Mouse (Mus musculus): ENCODE data around the gene Golim4.

Gene Golim4

DNA sequence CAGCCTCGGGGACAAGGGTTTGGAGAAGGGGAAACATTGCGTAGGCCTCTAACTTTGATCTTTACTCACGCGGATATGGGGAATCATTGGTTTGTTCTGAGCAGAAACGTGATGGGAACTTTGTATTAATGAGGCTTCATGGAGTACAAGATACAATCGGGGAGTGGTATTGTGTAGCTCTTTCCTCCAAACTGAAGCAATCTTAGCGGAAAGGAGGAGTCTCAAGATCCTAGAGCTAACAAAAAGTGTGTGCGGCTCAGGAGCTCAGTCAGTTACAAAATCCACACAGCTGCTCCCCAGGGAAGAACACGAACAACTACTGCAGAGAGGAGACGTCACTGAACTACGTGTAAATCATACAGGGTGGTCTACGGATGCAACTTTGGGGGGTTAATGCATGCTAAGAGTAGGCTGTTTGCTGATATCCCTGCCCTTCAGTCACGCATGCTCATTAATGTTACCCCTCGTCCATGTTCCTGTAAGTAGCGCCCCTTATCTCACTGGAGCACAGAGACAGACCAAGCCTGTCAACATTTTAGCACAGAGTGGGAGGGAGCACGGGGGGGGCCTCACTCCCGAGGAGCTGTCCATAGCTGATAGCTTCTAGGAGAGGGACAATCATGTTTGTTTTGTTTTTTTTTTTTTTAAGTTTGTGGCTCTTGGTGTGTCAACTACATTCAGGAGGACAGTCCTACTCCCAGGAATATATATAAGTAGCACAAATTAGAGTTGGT, 38.8 kb downstream of the Golim4 start:
- DNase-seq = no peak

DNA sequence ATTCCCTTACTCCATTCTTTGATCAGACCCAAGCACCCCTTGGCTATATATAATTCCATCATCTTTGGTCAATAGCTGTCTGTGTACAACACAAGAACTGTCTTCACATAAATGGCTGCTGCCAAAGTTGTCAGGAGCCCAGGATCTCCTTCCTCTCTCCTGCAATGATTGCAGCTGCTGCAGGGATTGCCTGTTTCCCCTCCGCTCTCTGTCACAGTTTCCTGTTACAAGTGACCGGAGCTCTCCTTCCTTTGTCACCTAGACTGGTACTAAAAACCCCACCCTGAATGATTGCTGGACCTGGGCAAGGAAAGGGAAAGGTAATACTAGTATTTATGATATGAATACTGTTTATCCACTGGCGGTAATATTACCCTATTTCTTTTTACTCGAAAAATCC, 44.0 kb downstream of the Golim4 start:
- no peak for DNase-seq

GRCm38 (mm10) chr3:75910768-75911167, 46.0 kb downstream of the Golim4 start:
- DNase-seq = no peak

DNA sequence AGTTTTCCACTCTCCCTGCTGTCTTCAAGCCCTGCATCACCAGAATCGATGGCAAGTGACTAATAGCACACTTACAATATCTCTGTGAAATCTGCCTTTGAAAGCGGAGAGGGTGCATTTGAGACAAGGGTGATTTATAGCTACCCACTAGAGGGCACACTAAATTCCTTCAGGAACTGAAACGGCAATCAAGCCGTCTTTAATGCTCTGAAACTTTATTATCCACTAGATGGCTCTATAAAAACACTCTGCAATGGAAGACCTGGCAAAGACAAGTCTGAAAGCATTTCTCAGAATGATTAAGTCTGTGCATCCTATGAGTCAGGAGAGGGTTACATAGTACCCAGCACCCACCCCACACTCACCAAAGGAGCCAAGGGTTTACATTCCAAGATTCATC, 46.5 kb downstream of the Golim4 start:
- peak; percentile 51 for DNase-seq

DNA sequence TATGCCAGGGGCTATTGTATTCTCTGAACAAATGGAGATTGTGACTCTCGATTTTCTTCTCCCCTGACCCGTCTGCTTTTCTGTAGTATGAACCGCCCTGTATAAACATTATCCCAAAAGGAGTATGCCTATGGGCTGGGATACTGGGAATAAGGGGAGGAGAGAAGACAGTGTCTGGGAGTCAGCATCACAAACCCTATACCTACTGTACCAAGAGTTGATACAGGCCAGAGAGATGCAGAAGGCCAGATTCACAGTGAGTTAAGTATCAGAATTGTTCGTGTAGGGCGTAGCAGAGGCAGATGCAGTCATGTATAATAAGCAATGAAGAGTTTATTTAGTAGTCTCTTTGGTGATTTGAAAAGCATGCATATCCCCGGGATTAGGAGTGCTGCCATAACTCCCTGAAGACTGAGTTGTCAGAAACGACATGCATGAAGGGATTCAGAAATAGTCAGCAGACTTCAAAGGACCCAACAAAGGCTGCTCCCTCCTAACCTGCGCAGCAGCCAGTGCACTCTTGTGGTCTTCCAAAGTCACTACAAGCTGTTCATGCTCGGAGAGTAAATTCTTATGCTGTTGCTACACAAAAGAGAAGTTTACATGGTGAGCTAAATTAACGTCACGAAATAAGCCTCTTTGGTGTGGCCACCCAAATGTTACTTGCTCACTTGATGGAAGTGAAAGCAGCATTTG, 54.7 kb downstream of the Golim4 start:
- DNase-seq = no peak

GRCm38 (mm10) chr3:75895075-75895474, 61.7 kb downstream of the Golim4 start:
- DNase-seq = no peak

DNA sequence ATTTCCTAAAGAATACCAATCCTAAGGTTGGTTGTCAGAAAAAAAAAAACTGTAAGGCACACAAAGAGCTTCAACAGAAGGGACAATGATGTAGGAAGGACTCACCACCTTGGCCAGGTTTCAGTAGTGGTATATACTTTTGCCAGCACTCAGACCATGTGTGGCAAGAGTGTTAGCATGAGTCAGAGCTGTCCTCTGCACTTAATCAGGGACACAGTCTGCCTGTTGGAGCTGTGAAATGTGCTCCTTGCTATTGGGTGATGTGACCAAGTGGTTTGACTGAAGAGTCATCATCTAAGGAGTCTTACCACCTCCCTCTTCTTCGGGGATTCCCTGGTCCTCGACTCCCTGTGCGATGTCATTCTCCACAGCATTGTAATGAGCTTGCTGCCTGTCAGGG, 65.2 kb downstream of the Golim4 start:
- DNase-seq = no peak

- no peak for DNase-seq
Observed at GRCm38 (mm10) chr3:75889323-75889722, 67.4 kb downstream of the Golim4 start.

DNA sequence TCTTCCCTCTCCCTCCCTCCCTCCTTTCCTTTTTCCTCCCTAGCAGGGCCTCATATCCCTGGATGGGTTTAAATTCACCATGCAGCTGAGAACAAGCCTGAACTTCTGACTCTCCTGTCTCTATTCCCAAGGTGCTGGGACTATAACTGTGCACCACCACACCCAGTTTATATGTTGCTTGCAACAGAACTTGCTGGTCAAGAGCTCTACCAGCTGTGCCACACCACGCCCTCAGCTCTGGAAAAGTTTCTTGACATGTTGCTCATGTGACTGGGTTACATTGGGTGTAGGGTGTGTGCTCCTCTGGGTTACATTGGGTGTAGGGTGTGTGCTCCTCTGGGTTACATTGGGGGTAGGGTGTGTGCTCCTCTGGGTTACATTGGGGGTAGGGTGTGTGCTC, 75.2 kb downstream of the Golim4 start:
- no peak for DNase-seq

- DNase-seq = no peak
Observed at GRCm38 (mm10) chr3:75879269-75879668, 77.5 kb downstream of the Golim4 start.

- DNase-seq = peak; percentile 19
Observed at GRCm38 (mm10) chr3:75868886-75869285, 87.9 kb downstream of the Golim4 start.

- DNase-seq = no peak
Observed at GRCm38 (mm10) chr3:75864203-75864602, 92.5 kb downstream of the Golim4 start.

DNA sequence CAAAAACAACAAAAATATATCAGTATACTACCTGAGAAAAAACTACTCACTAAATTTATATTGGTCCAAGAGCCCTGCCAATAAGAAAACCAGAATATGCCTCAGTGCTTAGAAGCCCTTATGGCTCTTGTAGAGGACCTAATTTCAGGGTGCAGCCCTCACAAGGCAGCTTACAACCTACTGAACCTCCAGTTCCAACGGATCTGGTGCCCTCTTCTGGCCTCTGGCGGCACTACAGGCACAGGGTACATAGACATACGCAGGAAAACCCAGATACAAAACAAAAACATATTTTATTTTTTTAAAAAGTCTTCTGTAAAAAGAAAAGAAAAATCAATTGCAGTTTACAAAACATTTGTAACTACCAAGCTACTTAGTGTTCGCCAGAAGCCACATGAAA, 95.1 kb downstream of the Golim4 start:
- DNase-seq = peak; percentile 46

GRCm38 (mm10) chr3:75860760-75861159, 96.0 kb downstream of the Golim4 start:
- DNase-seq = peak; percentile 21

GRCm38 (mm10) chr3:75835286-75835967, 121.3 kb downstream of the Golim4 start:
- DNase-seq = peak; percentile 7

GRCm38 (mm10) chr3:75834827-75835226, 121.9 kb downstream of the Golim4 start:
- no peak for DNase-seq
